Mouse (Mus musculus) c-Kit-positive CD71-positive TER-119-negative erythroid progenitor cells, embryonic 14.5 days (primary cell): ENCODE data around the gene Snrpc.
A peak's percentile ranks its signal among the peaks of the same experiment; 100 is the strongest.

Source experiments
- DNase-seq: peaks from one replicate; pipeline ENCODE4 v3.0.0-alpha.2; 2013; ENCODE audit warnings: low read depth

Gene Snrpc

GRCm38 (mm10) chr17:27859131-27859530 is 21.2 kb downstream of the Snrpc start:
- peak; percentile 66 for DNase-seq

GRCm38 (mm10) chr17:27865461-27865860 is 27.5 kb downstream of the Snrpc start:
- no peak for DNase-seq

GRCm38 (mm10) chr17:27866737-27867136 is 28.8 kb downstream of the Snrpc start:
- no peak for DNase-seq

GRCm38 (mm10) chr17:27871851-27872250 is 33.9 kb downstream of the Snrpc start:
- no peak for DNase-seq

GRCm38 (mm10) chr17:27873583-27873982 is 35.6 kb downstream of the Snrpc start:
- no peak for DNase-seq

- peak; percentile 46 for DNase-seq
Observed at GRCm38 (mm10) chr17:27874510-27874909, 36.6 kb downstream of the Snrpc start.

GRCm38 (mm10) chr17:27881518-27881917 is 43.6 kb downstream of the Snrpc start:
- DNase-seq = no peak

- DNase-seq = no peak
Observed at GRCm38 (mm10) chr17:27883129-27883528, 45.2 kb downstream of the Snrpc start.

- no peak for DNase-seq
Observed at GRCm38 (mm10) chr17:27883994-27884393, 46.0 kb downstream of the Snrpc start.

- DNase-seq = no peak
Observed at GRCm38 (mm10) chr17:27886499-27887210, 48.7 kb downstream of the Snrpc start.
